Mouse (Mus musculus): ENCODE data around the gene Tbc1d17. TPM values are rescaled to one million over a fixed set of nuclear protein-coding genes. Genes with fewer than 3 reads are reported as not detected.

Tbc1d17 gene
- polyA plus RNA-seq, 1 experiment, result 151 TPM

DNA sequence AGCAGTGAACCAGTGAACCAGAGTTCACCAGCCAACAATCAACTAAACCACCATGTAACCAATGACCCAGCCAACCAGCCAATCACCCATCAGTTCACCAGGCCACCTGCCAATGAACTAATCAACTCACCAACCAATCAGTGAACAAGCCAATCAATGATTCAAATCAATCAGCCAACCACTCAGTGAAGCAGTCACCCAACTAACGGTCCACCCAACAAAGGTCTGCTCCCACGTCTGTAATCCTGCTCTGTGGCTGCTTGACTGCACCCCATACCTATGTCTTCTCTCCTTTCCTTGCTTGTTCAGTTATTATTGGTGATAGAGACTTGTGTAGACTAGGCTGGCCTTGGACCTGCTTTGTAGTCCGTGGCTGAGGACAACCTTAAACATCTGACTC is 34.9 kb downstream of the Tbc1d17 start:
- H3K27me3 ChIP-seq (ENCODE audit: control insufficient read depth, insufficient read depth, low read length), result no peaks in the 10 kb centered on the region
- TF ChIP-seq POLR2A (IDR thresholded peaks at IDR 0.05; ENCODE audit: control insufficient read depth, extremely low read depth, insufficient read depth, low read length, poor library complexity) (no peak), CTCF (IDR thresholded peaks at IDR 0.05; ENCODE audit: borderline replicate concordance, control insufficient read depth, extremely low read depth, insufficient read depth, low read length, poor library complexity) (no peak)
- H3K4me1 ChIP-seq (replicated peaks; ENCODE audit: control insufficient read depth, insufficient read depth, low read length), result peaks cover 18% of the 10 kb centered on the region
- no peak overlapping the region for H3K27ac ChIP-seq (ENCODE audit: control insufficient read depth, insufficient read depth, low read length)
- no peaks in the 10 kb centered on the region for H3K36me3 ChIP-seq (ENCODE audit: control insufficient read depth, insufficient read depth, low read length)
- WGBS, result 95% methylated on average over 3 of the region's 3 CpGs
- no peak for DNase-seq
- H3K4me3 ChIP-seq (ENCODE audit: control insufficient read depth, insufficient read depth, low read length), result no peak overlapping the region

DNA sequence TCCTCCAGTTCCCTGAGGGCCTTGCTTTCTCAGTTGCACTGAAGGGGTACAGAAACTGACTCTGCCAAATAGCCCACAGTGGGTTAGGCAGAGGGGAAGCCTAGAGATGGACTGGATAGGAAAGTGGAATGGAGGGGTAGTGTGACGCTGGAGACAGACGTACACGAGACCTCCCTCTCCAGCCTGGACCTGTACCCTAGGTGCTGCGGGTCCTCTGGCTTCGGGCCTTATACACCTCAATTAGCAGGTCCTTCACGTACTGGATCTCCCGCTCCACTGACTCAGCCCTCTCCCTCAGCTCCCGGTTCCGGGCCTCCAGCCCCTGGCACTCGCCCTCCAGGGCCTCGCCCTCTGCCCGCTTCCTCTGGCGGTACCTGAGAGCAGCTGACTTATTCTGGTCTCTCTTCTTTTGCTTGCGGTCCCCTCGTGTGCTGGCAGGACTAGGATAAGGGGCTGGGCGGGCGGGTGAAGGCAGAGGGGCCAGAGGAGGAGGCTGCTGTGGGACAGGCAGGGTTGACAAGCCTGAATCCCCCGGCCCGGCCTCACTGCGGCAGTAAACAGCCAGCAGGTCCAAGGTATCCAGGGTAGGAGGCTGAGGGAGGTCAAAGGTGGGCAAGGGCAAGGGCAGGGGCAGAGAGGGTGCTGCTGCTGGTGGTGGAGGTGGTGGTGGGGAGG is 36.1 kb downstream of the Tbc1d17 start:
- no peak overlapping the region for H3K4me3 ChIP-seq (ENCODE audit: control insufficient read depth, insufficient read depth, low read length)
- no peak overlapping the region for H3K27ac ChIP-seq (ENCODE audit: control insufficient read depth, insufficient read depth, low read length)
- H3K27me3 ChIP-seq (ENCODE audit: control insufficient read depth, insufficient read depth, low read length), result no peaks in the 10 kb centered on the region
- H3K4me1 ChIP-seq (replicated peaks; ENCODE audit: control insufficient read depth, insufficient read depth, low read length), result peaks cover 10% of the 10 kb centered on the region
- 97% methylated on average over 20 of the region's 20 CpGs for WGBS
- H3K36me3 ChIP-seq (ENCODE audit: control insufficient read depth, insufficient read depth, low read length), result no peaks in the 10 kb centered on the region
- TF ChIP-seq CTCF (IDR thresholded peaks at IDR 0.05; ENCODE audit: borderline replicate concordance, control insufficient read depth, extremely low read depth, insufficient read depth, low read length, poor library complexity) (no peak), POLR2A (IDR thresholded peaks at IDR 0.05; ENCODE audit: control insufficient read depth, extremely low read depth, insufficient read depth, low read length, poor library complexity) (no peak)
- no peak for DNase-seq

DNA sequence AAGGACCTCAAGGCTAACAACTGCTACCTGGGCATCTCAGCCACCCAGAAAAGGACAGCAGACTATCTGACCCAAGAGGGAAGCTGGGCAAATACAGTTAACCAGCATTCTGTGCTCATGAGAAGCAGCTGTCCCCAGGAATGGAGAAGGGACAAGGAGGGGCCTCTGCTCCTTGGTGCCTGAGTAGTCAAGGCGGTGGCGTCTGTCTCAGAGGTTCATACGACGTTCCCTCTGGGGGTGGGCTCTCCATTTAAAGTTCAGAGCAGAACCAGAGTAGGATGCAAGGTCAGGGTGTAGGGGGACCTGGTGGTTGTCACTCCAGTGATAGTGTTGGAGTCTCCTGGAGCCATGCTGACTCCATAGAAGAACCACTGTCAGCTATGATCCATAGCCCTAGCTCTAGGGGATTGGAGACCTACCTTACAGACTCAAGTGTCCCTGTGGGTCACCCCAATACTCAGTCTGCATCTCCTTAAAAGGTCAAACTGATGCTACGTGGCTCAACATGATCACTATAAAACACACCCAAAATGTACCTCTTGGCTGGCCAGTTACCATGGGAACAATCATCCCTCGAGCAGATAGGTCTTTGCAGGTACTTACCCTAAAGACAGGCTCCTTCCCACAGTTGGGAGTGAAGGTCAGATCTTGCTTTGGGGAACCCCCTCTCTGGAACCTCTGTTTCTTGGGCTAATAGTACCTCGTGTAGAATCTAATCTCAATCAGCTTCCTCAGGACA is 37.9 kb downstream of the Tbc1d17 start:
- Histone ChIP-seq H3K4me3 (ENCODE audit: control insufficient read depth, insufficient read depth, low read length) (no peak overlapping the region), H3K4me1 (replicated peaks; ENCODE audit: control insufficient read depth, insufficient read depth, low read length) (peaks cover 4% of the 10 kb centered on the region), H3K27me3 (ENCODE audit: control insufficient read depth, insufficient read depth, low read length) (no peaks in the 10 kb centered on the region), H3K36me3 (ENCODE audit: control insufficient read depth, insufficient read depth, low read length) (no peaks in the 10 kb centered on the region), H3K27ac (ENCODE audit: control insufficient read depth, insufficient read depth, low read length) (no peak overlapping the region)
- WGBS, result 94% methylated on average over 7 of the region's 7 CpGs
- DNase-seq, result no peak
- TF ChIP-seq CTCF (IDR thresholded peaks at IDR 0.05; ENCODE audit: borderline replicate concordance, control insufficient read depth, extremely low read depth, insufficient read depth, low read length, poor library complexity) (no peak), POLR2A (IDR thresholded peaks at IDR 0.05; ENCODE audit: control insufficient read depth, extremely low read depth, insufficient read depth, low read length, poor library complexity) (no peak)

DNA sequence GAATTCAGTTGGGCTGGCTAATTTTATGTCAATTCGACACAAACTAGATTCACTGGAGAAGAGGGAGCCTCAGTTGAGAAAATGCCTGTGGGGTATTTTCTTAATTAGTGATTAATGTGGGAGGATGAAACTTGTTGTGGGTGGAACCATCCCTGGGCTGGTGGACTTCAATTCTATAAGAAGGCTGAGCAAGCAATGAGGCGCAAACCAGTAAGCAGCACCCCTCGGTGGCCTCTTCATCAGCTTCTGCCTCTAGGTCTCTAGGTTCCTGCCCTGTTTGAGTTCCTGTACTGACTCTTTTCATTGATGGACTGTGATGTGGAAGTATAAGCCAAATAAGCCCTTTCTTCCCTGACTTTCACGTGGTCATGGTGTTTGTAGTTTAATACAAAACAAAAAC is 38.5 kb downstream of the Tbc1d17 start:
- TF ChIP-seq CTCF (IDR thresholded peaks at IDR 0.05; ENCODE audit: borderline replicate concordance, control insufficient read depth, extremely low read depth, insufficient read depth, low read length, poor library complexity), result no peak
- TF ChIP-seq POLR2A (IDR thresholded peaks at IDR 0.05; ENCODE audit: control insufficient read depth, extremely low read depth, insufficient read depth, low read length, poor library complexity), result no peak
- no peak overlapping the region for H3K4me3 ChIP-seq (ENCODE audit: control insufficient read depth, insufficient read depth, low read length)
- H3K27ac ChIP-seq (ENCODE audit: control insufficient read depth, insufficient read depth, low read length), result no peak overlapping the region
- 82% methylated on average over 4 of the region's 4 CpGs for WGBS
- H3K27me3 ChIP-seq (ENCODE audit: control insufficient read depth, insufficient read depth, low read length), result no peaks in the 10 kb centered on the region
- DNase-seq, result no peak
- H3K4me1 ChIP-seq (replicated peaks; ENCODE audit: control insufficient read depth, insufficient read depth, low read length), result peaks cover 4% of the 10 kb centered on the region
- H3K36me3 ChIP-seq (ENCODE audit: control insufficient read depth, insufficient read depth, low read length), result no peaks in the 10 kb centered on the region

DNA sequence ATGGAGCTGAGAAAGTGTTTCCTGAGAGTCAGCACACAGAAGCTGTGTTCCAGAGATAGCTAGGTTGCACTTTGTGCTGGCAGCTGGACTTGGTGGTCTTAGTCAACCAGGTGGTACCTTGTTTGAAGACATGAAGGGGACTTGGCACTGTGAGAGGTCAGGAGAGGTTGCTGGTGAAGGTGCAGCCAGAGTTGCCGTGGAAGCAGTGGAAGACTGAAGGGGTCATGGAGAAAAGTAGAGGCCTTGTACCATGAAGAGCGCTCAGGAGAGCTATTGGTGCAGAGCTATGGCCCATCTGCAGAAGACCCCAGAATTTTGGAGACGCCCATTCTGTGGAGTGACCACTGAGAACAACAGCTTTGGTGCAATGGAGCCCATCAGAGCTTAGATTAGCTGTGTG is 39.4 kb downstream of the Tbc1d17 start:
- Histone ChIP-seq H3K4me3 (ENCODE audit: control insufficient read depth, insufficient read depth, low read length) (no peak overlapping the region), H3K4me1 (replicated peaks; ENCODE audit: control insufficient read depth, insufficient read depth, low read length) (no peaks in the 10 kb centered on the region), H3K36me3 (ENCODE audit: control insufficient read depth, insufficient read depth, low read length) (no peaks in the 10 kb centered on the region), H3K27me3 (ENCODE audit: control insufficient read depth, insufficient read depth, low read length) (no peaks in the 10 kb centered on the region), H3K27ac (ENCODE audit: control insufficient read depth, insufficient read depth, low read length) (no peak overlapping the region)
- no peak for DNase-seq
- WGBS, result 96% methylated on average over 3 of the region's 3 CpGs
- no peak for TF ChIP-seq POLR2A (IDR thresholded peaks at IDR 0.05; ENCODE audit: control insufficient read depth, extremely low read depth, insufficient read depth, low read length, poor library complexity)
- no peak for TF ChIP-seq CTCF (IDR thresholded peaks at IDR 0.05; ENCODE audit: borderline replicate concordance, control insufficient read depth, extremely low read depth, insufficient read depth, low read length, poor library complexity)

DNA sequence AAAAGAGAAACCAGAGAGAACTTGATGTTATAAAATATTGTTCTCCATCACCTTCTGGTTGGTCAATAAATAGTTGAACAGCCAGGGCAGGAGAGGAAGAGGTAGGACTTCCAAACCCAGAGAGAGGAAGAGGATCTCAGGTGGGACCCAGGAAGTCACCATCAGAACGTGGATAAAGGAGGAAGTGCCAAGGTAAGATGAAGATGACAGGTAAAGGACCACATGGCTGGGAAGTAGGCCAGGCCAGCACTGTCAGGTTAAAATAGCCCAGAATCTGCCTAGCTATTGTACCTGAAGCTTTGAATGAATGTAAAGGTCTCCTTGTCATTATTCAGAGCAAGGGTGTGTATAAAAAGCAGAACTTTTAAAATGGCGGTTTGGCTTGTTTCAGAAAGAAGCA is 40.0 kb downstream of the Tbc1d17 start:
- WGBS, result 58% methylated on average over 2 of the region's 2 CpGs
- H3K36me3 ChIP-seq (ENCODE audit: control insufficient read depth, insufficient read depth, low read length), result no peaks in the 10 kb centered on the region
- H3K27ac ChIP-seq (ENCODE audit: control insufficient read depth, insufficient read depth, low read length), result no peak overlapping the region
- no peak for DNase-seq
- H3K27me3 ChIP-seq (ENCODE audit: control insufficient read depth, insufficient read depth, low read length), result no peaks in the 10 kb centered on the region
- no peak for TF ChIP-seq POLR2A (IDR thresholded peaks at IDR 0.05; ENCODE audit: control insufficient read depth, extremely low read depth, insufficient read depth, low read length, poor library complexity)
- no peak for TF ChIP-seq CTCF (IDR thresholded peaks at IDR 0.05; ENCODE audit: borderline replicate concordance, control insufficient read depth, extremely low read depth, insufficient read depth, low read length, poor library complexity)
- no peak overlapping the region for H3K4me3 ChIP-seq (ENCODE audit: control insufficient read depth, insufficient read depth, low read length)
- no peaks in the 10 kb centered on the region for H3K4me1 ChIP-seq (replicated peaks; ENCODE audit: control insufficient read depth, insufficient read depth, low read length)
